7 mouse cellular contexts compared by ENCODE assay signal in the genomic region with DNA sequence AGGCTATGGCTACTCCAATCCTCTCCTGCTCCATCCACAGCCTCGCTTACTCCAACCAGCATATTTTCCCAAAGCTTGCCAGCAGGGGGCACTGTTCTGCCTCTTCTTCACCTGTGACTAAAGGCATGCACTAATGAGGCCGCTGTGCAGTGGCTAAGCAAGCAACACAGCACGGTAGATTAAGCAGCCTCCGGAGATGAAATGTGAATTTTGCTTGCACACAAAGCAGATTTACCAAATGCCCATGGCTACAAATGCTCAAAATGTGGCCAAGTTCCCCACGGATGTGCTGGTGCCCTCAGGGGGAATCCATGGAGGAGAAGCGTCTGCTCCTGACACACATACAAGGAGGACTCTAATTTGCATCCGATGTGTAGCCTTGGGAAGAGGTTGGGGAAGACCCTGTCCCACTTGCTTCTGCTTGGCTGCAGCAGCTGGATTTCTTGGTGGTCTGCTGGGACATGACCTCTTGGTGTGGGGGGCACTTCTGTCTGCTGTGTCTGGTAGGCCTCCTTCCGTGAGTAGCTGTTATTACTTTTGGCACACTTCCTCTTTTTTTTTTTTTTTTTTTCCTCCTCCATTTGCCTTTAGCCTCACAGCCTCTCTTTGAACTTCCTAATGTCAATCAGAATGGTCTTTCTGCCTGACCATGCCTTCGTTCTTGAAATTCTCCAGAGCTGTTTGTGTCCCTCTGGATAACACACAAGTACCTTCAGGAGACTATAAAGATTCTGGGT.
DNase-seq lines count a peak whose midpoint lies in the region; ATAC-seq lines count a peak whose summit lies in the region.

No protein-coding gene starts in this region.

- peaks cover 2% of the 10 kb centered on the region; the same call in 1 of the 2 replicates for H3K4me1 ChIP-seq in forebrain, embryonic 12.5 days
- H3K4me1 ChIP-seq in midbrain, embryonic 10.5 days = no peaks in the 10 kb centered on the region

- no peak overlapping the region for H3K27ac ChIP-seq in forebrain, embryonic 12.5 days
- H3K27ac ChIP-seq in midbrain, embryonic 10.5 days (replicated peaks) = 0 out of 2 replicates have a peak overlapping the region, but pooled peaks have one; percentile 17

- no peak overlapping the region for H3K9ac ChIP-seq in forebrain, embryonic 12.5 days

- WGBS in forebrain, embryonic 12.5 days = 15% methylated on average over 9 of the region's 9 CpGs
- WGBS in midbrain, embryonic 10.5 days = 39% methylated on average over 9 of the region's 9 CpGs

- no peaks in the 10 kb centered on the region for H3K36me3 ChIP-seq in forebrain, embryonic 12.5 days (replicated peaks)
- no peaks in the 10 kb centered on the region for H3K36me3 ChIP-seq in midbrain, embryonic 10.5 days

- peak; percentile 82 for DNase-seq in R1 (ENCODE audit: low read depth, low spot score)
- DNase-seq in c-Kit-positive CD71-positive TER-119-negative erythroid progenitor cells, embryonic 14.5 days (ENCODE audit: low read depth) = peak; percentile 3
- DNase-seq in hindlimb bud, embryonic 11.5 days (ENCODE audit: extremely low spot score, low read depth, low spot score) = peak; percentile 24
- DNase-seq in layer of hippocampus, postnatal 36 days = peak; percentile 76 to 79
- peak; percentile 74 for DNase-seq in midbrain, embryonic 10.5 days (ENCODE audit: low spot score)
- DNase-seq in spleen, postnatal 4 days (ENCODE audit: low spot score in 2 of 2) = peak; percentile 18 to 68

- H3K4me3 ChIP-seq in forebrain, embryonic 12.5 days (replicated peaks) = no peak overlapping the region
- H3K4me3 ChIP-seq in midbrain, embryonic 10.5 days = no peak overlapping the region; the same call in 1 of the 2 replicates

- no peaks in the 10 kb centered on the region for H3K27me3 ChIP-seq in forebrain, embryonic 12.5 days
- no peaks in the 10 kb centered on the region for H3K27me3 ChIP-seq in midbrain, embryonic 10.5 days (ENCODE audit: low read depth, poor library complexity, severe bottlenecking)

- H3K9me3 ChIP-seq in forebrain, embryonic 12.5 days = no peaks in the 10 kb centered on the region
- no peaks in the 10 kb centered on the region for H3K9me3 ChIP-seq in midbrain, embryonic 10.5 days (replicated peaks)

- H3K4me2 ChIP-seq in forebrain, embryonic 12.5 days = peak overlapping the region; percentile 41

- peak; percentile 92 for ATAC-seq in forebrain, embryonic 12.5 days (ENCODE audit: low FRiP score)

Comparison
In these comparisons a context has a peak if more than half of its experiments do, and no peak if none do; other contexts are left out.
1. DNase-seq: peak in every context shown above with its lines; median percentile 82 in R1; 78 in layer of hippocampus, postnatal 36 days; 74 in midbrain, embryonic 10.5 days; 43 in spleen, postnatal 4 days; 24 in hindlimb bud, embryonic 11.5 days; 3 in c-Kit-positive CD71-positive TER-119-negative erythroid progenitor cells, embryonic 14.5 days.